Mouse (Mus musculus) T-helper 2 cell (primary cell): ENCODE measurements around the gene Rufy4.

Source experiments
- in situ Hi-C: fragments of 300-600 bp; cut with MboI, MseI; formaldehyde crosslinking; loops from one replicate; pipeline ENCODE4 v1.15.1; 2025; ENCODE audit warnings: high pct_unique_total_duplicates

The Rufy4 gene

GRCm38 (mm10) chr1:74196621-74197419 lies 71.5 kb downstream of the Rufy4 start:
- in situ Hi-C loops: no loop called here
